Mouse (Mus musculus) kidney, postnatal 0 days (tissue): ENCODE data around the gene Magoh. TPM values are rescaled to one million over a fixed set of nuclear protein-coding genes. Genes with fewer than 3 reads are reported as not detected.

Experiments
- ATAC-seq: fragments of 200-750 bp; cut with Nextera tagmentation; replicated peaks from 2 replicates; pipeline ENCODE4 v1.8.0; 2017; ENCODE audit warnings: low read depth, moderate number of reproducible peaks, moderate TSS enrichment, moderate library complexity; ENCODE audit not compliant: low FRiP score
- DNase-seq: peaks from one replicate; pipeline ENCODE4 v3.0.0-alpha.2; 2016; ENCODE audit warnings: low spot score
- H3K27ac ChIP-seq: fragments of 300-500 bp; sonication (generic); 2 replicates; pipeline ENCODE4 v1.5.1; 2014; ENCODE audit warnings: mild to moderate bottlenecking
- H3K27me3 ChIP-seq: fragments of 300-500 bp; sonication (generic); 2 replicates; pipeline ENCODE4 v1.6.1; 2014; ENCODE audit warnings: low read length, mixed read lengths; ENCODE audit not compliant: insufficient read depth
- H3K36me3 ChIP-seq: fragments of 300-500 bp; sonication (generic); 2 replicates; pipeline ENCODE4 v1.6.1; 2014; ENCODE audit warnings: low read length, mixed read lengths; ENCODE audit not compliant: insufficient read depth
- H3K4me1 ChIP-seq: fragments of 300-500 bp; sonication (generic); replicated peaks from 2 replicates; pipeline ENCODE4 v1.6.1; 2014; ENCODE audit warnings: antibody characterized with exemption, low read length, mixed read lengths; ENCODE audit not compliant: insufficient read depth
- H3K4me2 ChIP-seq: fragments of 300-500 bp; sonication (generic); 2 replicates; pipeline ENCODE4 v1.6.1; 2014; ENCODE audit warnings: mild to moderate bottlenecking, low read length, moderate library complexity, mixed read lengths
- H3K4me3 ChIP-seq: fragments of 300-500 bp; sonication (generic); replicated peaks from 2 replicates; pipeline ENCODE4 v1.5.1; 2014; ENCODE audit warnings: low read depth, low read length
- H3K9ac ChIP-seq: fragments of 300-500 bp; sonication (generic); 2 replicates; pipeline ENCODE4 v1.6.1; 2014; ENCODE audit warnings: low read depth, low read length
- H3K9me3 ChIP-seq: fragments of 300-500 bp; sonication (generic); replicated peaks from 2 replicates; pipeline ENCODE4 v1.6.1; 2016; ENCODE audit warnings: low read length, inconsistent platforms, mixed read lengths
- CTCF ChIP-seq: IDR thresholded peaks from 2 replicates; pipeline ENCODE4 v1.5.1; 2016; ENCODE audit warnings: antibody characterized with exemption, low read depth, mild to moderate bottlenecking, moderate library complexity
- WGBS: fragments of 180-500 bp; shearing (Covaris S2); extraction: QIAGEN DNeasy Blood & Tissue Kit; methylation state at CpG from one replicate; pipeline ENCODE4 v1.1.7; 2014; 5-methylcytosine and 5-hydroxymethylcytosine counted together
- polyA plus RNA-seq: library from polyadenylated mRNA; unstranded; fragments of >200 nt; fragmentation: Nextera tagmentation; extraction: Ambion mirVana; gene quantifications from 2 replicates; pipeline ENCODE4 v1.2.1, GENCODE M21; 2015

Magoh gene
- polyA plus RNA-seq, 1 experiment from 2014 or later, result 226 TPM

- peak overlapping the region; percentile 78; the same call in 1 of the 2 replicates for H3K9ac ChIP-seq
- ATAC-seq, result peak; percentile 64
- peak; percentile 45 for DNase-seq
Measured at GRCm38 (mm10) chr4:107921952-107922351, 42.4 kb downstream of the Magoh start.

GRCm38 (mm10) chr4:107923145-107923802 lies 43.7 kb downstream of the Magoh start, which contains the start of gene Cpt2:
Gene Cpt2 (minus strand): TSS chr4:107923610.
- peak within 1 kb of the TSS; percentile 70 for H3K4me2 ChIP-seq
- TF ChIP-seq CTCF, result peak; percentile 51
- H3K27me3 ChIP-seq, result no peaks in the 10 kb centered on the region
- H3K4me3 ChIP-seq, result peak within 1 kb of the TSS; percentile 69
- peaks cover 19% of the 10 kb centered on the region for H3K4me1 ChIP-seq
- peak within 1 kb of the TSS; percentile 78 for H3K9ac ChIP-seq
- H3K36me3 ChIP-seq, result no peaks in the 10 kb centered on the region
- peak; percentile 94 for ATAC-seq
- no peaks in the 10 kb centered on the region for H3K9me3 ChIP-seq
- under 1% methylated on average over 38 of the region's 38 CpGs for WGBS
- H3K27ac ChIP-seq, result peak within 1 kb of the TSS; percentile 86
- peak; percentile 98 for DNase-seq

More at GRCm38 (mm10) chr4:107921952-107922351, 42.4 kb downstream of the Magoh start:
- 41% methylated on average over 4 of the region's 4 CpGs for WGBS
- no peaks in the 10 kb centered on the region for H3K27me3 ChIP-seq
- no peaks in the 10 kb centered on the region for H3K9me3 ChIP-seq
- no peak for TF ChIP-seq CTCF
- peak overlapping the region; percentile 70 for H3K4me2 ChIP-seq
- H3K27ac ChIP-seq, result peak overlapping the region; percentile 86; the same call in 1 of the 2 replicates
- H3K4me3 ChIP-seq, result no peak overlapping the region
- peaks cover 19% of the 10 kb centered on the region for H3K4me1 ChIP-seq
- H3K36me3 ChIP-seq, result no peaks in the 10 kb centered on the region

DNA sequence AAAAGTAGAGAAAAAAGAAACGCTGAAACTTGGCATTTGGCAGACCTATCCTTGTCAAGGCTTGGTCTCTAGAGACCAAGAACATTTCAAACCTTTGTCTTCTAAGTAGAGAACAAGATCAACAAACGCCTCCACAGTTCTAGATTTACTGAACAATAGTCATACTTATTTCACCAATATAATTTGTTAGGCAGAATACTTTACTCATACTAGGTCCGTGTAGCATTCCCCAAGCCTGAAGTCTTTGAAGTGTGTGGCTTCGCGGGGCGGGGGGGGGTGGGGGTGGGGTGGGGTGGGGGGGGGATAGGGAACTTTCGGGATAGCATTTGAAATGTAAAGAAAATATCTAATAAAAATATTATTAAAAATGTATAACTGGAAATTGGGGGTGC lies 44.2 kb downstream of the Magoh start:
- ATAC-seq, result 0 out of 2 replicates have a peak, but pooled peaks have one; percentile 4
- WGBS, result 43% methylated on average over 7 of the region's 7 CpGs

DNA sequence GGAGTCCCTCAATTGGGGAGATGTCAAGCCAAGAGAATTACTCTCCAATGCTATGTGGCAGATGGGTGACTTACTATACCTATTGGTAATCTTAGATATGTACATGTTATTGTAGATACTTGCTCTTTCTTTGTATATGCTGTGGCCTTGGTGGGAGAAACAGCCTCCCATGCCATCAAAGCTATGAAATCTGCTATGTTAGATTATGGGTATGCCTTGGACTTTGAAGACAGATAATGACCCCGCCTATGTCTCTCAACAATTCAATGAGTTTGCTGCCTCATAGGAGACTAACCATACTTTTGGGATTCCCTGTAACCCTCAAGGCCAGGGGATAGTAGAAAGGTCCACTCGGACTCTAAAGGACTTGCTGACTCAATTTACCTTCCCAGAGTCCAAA lies 48.7 kb downstream of the Magoh start:
- TF ChIP-seq CTCF, result no peak
- Histone ChIP-seq H3K27ac (no peak overlapping the region), H3K36me3 (no peaks in the 10 kb centered on the region), H3K9me3 (no peaks in the 10 kb centered on the region), H3K27me3 (no peaks in the 10 kb centered on the region), H3K4me1 (no peaks in the 10 kb centered on the region), H3K4me3 (no peak overlapping the region), H3K9ac (no peak overlapping the region), H3K4me2 (no peak overlapping the region)
- DNase-seq, result no peak
- WGBS, result 72% methylated on average over 2 of the region's 2 CpGs
- ATAC-seq, result no peak

More for the DNA sequence above, 44.2 kb downstream of the Magoh start:
- TF ChIP-seq CTCF, result no peak
- H3K4me3 ChIP-seq, result peak overlapping the region; percentile 69; the same call in 1 of the 2 replicates
- no peak overlapping the region for H3K9ac ChIP-seq
- no peaks in the 10 kb centered on the region for H3K36me3 ChIP-seq
- H3K9me3 ChIP-seq, result no peaks in the 10 kb centered on the region
- H3K4me1 ChIP-seq, result peaks cover 19% of the 10 kb centered on the region
- H3K27me3 ChIP-seq, result no peaks in the 10 kb centered on the region
- no peak overlapping the region for H3K27ac ChIP-seq
- DNase-seq, result no peak
- H3K4me2 ChIP-seq, result peak overlapping the region; percentile 70

- no peak overlapping the region for H3K4me3 ChIP-seq
- H3K36me3 ChIP-seq, result no peaks in the 10 kb centered on the region
- no peak for ATAC-seq
- H3K4me2 ChIP-seq, result no peak overlapping the region
- no peak for DNase-seq
- no peaks in the 10 kb centered on the region for H3K27me3 ChIP-seq
- 87% methylated on average over 2 of the region's 2 CpGs for WGBS
- no peak overlapping the region for H3K27ac ChIP-seq
- no peaks in the 10 kb centered on the region for H3K4me1 ChIP-seq
- H3K9me3 ChIP-seq, result no peaks in the 10 kb centered on the region
- TF ChIP-seq CTCF, result no peak
- no peak overlapping the region for H3K9ac ChIP-seq
Measured at GRCm38 (mm10) chr4:107928726-107929125, 49.2 kb downstream of the Magoh start.

- Histone ChIP-seq H3K4me3 (no peak overlapping the region), H3K4me2 (no peak overlapping the region), H3K4me1 (no peaks in the 10 kb centered on the region), H3K27me3 (no peaks in the 10 kb centered on the region), H3K9ac (no peak overlapping the region), H3K36me3 (no peaks in the 10 kb centered on the region), H3K9me3 (no peaks in the 10 kb centered on the region), H3K27ac (no peak overlapping the region)
- TF ChIP-seq CTCF, result peak; percentile 28; the same call in 1 of the 2 replicates
- DNase-seq, result no peak
- no peak for ATAC-seq
- 82% methylated on average over 3 of the region's 3 CpGs for WGBS
Measured at GRCm38 (mm10) chr4:107931453-107931852, 51.9 kb downstream of the Magoh start.
